Mouse (Mus musculus): ENCODE data around the gene Efna2. TPM values are rescaled to one million over a fixed set of nuclear protein-coding genes. Genes with fewer than 3 reads are reported as not detected.

Efna2 gene
- total and polyA plus RNA-seq, 3 experiments = 0.23 to 1.5 (median 0.86) TPM

DNA sequence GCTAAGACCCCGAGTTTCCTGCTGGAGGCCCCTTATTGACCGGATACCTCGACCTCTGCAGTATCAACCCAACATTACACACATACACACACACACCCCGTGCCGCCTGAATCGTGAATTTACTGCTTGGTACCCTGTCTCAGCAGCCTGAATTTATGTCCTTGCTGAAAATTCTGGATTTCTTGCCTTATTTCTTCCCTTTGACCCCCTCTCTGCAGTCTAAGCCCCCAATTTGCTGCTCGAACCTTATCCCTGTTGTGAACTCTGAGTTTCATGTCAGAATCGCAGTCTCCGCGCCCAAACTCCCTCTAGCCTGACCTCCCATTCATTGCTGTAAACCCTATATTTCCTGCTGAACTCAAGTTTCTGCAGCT is 47.9 kb downstream of the Efna2 start:
- Histone ChIP-seq H3K9ac (ENCODE audit: insufficient read depth, low read depth) (peak overlapping the region; percentile 75), H3K36me3 (replicated peaks in 1 of 2; ENCODE audit: control insufficient read depth in 1 of 2, insufficient read depth in 1 of 2, low read length in 1 of 2) (peaks cover 20 to 42% of the 10 kb centered on the region in 2 experiments), H3K4me2 (ENCODE audit: insufficient read depth, low read depth, poor library complexity, severe bottlenecking) (peak overlapping the region; percentile 82; the same call in 1 of the 2 replicates), H3K79me2 (replicated peaks; ENCODE audit: control insufficient read depth, extremely low read depth, insufficient read depth, poor library complexity, severe bottlenecking) (no peaks in the 10 kb centered on the region; the same call in 1 of the 2 replicates), H3K27ac (ENCODE audit: insufficient read depth, low read depth) (no peak overlapping the region), H3K27me3 (replicated peaks) (peaks cover 4% of the 10 kb centered on the region), H3K9me3 (replicated peaks; ENCODE audit: low read length) (no peaks in the 10 kb centered on the region), H3K4me1 (ENCODE audit: control insufficient read depth in 1 of 2, insufficient read depth in 2 of 2) (peaks cover 6 to 18% of the 10 kb centered on the region in 2 experiments), H3K4me3 (replicated peaks in 1 of 3; ENCODE audit: low read depth in 2 of 3, low read length in 2 of 3, poor library complexity in 1 of 3) (peak overlapping the region; percentile 76 to 90 (median 84))
- DNase-seq (ENCODE audit: extremely low read depth) = no peak
- dilution Hi-C loops (cut with MboI; ENCODE audit: extremely low pct_ligation_motif_present, extremely low pct_unique_long_range_greater_than_20kb, low sequenced_read_pairs) = no loop called here
- no peak for TF ChIP-seq MAX (IDR thresholded peaks at IDR 0.05; ENCODE audit: low read length)
- TF ChIP-seq NELFE (IDR thresholded peaks at IDR 0.05; ENCODE audit: low read depth, low read length) = no peak
- TF ChIP-seq E2F4 (IDR thresholded peaks at IDR 0.05; ENCODE audit: insufficient replicate concordance, low read depth, low read length) = no peak
- TF ChIP-seq POLR2AphosphoS2 (IDR thresholded peaks at IDR 0.05; ENCODE audit: low read depth, low read length) = no peak
- no peak for TF ChIP-seq NRF1 (IDR thresholded peaks at IDR 0.05; ENCODE audit: low read depth, low read length)
- no peak for TF ChIP-seq POLR2A (IDR thresholded peaks at IDR 0.05; ENCODE audit: low read depth, low read length)
- TF ChIP-seq SMC3 (IDR thresholded peaks at IDR 0.05; ENCODE audit: low read depth, low read length) = no peak
- no peak for TF ChIP-seq KAT2A (IDR thresholded peaks at IDR 0.05; ENCODE audit: insufficient replicate concordance, low read length)
- no peak for TF ChIP-seq MAZ (IDR thresholded peaks at IDR 0.05; ENCODE audit: low read depth, low read length)
- no peak for TF ChIP-seq ZC3H11A (IDR thresholded peaks at IDR 0.05; ENCODE audit: low read depth, low read length)
- no peak for TF ChIP-seq CTCF (conservative IDR thresholded peaks at IDR 0.05 in 1 of 2, IDR thresholded peaks at IDR 0.05 in 1 of 2; ENCODE audit: low read depth in 2 of 2, low read length in 2 of 2)
- TF ChIP-seq ETS1 (conservative IDR thresholded peaks at IDR 0.05; ENCODE audit: low read depth, low read length) = no peak
- no peak for TF ChIP-seq TCF12 (IDR thresholded peaks at IDR 0.05; ENCODE audit: low read depth, low read length)
- no peak for TF ChIP-seq HCFC1 (IDR thresholded peaks at IDR 0.05; ENCODE audit: low read depth, low read length)
- TF ChIP-seq CHD2 (IDR thresholded peaks at IDR 0.05; ENCODE audit: low read length) = no peak
- no peak for TF ChIP-seq IRF4 (IDR thresholded peaks at IDR 0.05; ENCODE audit: low read depth, low read length)
- TF ChIP-seq JUN (IDR thresholded peaks at IDR 0.05; ENCODE audit: insufficient read depth, low read depth, low read length) = no peak
- no peak for TF ChIP-seq MYC (IDR thresholded peaks at IDR 0.05; ENCODE audit: low read depth, low read length)
- in situ Hi-C loops (cut with MboI; ENCODE audit: low pct_ligation_motif_present, low pct_unique_long_range_greater_than_20kb, low sequenced_read_pairs) = no loop called here

DNA sequence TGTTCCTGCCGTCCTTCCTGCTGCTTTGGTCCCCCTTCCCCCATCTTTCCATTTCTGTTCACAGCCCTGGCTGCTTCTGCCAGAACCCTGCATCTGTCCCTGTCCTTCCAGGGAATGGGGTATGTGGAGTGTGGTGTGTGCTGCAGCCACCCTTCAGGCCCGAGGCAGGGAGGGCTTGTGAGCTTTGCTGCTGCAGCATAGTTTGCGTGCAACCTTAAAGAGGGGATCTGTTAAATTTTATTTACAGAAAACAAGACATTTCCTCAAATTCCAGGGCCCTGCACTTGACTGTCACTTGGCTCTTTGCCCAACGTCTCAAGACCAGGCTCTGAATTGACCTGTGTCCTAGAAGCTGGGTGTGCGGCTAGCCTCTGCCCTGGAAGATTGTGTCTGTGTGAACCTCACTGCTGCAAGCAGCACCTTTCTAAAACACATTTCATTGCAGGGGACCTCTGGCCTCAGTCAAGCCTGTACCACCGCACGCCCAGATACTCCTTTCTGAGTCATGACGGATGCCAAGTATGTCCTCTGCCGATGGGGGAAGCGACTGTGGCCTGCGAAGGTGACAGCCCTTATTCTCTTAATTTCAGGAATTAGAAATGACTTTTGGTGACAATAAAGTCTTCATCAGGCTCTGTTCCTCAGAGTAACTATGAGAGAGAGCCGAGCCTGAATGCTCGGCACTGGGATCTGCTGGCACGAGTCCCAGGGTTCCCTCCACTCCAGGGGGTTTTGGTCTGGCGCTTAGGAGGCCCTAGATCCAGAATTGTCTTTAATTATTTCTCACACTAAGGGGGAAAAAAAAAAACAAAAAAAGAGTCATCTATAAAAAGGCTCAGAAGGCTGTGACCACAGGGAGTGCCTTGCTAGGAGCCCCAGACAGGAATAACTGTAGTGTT is 48.8 kb downstream of the Efna2 start:
- no peaks in the 10 kb centered on the region; the same call in 1 of the 2 replicates for H3K79me2 ChIP-seq (replicated peaks; ENCODE audit: control insufficient read depth, extremely low read depth, insufficient read depth, poor library complexity, severe bottlenecking)
- H3K27me3 ChIP-seq (replicated peaks) = peaks cover 4% of the 10 kb centered on the region
- H3K9me3 ChIP-seq (replicated peaks; ENCODE audit: low read length) = no peaks in the 10 kb centered on the region
- H3K27ac ChIP-seq (ENCODE audit: insufficient read depth, low read depth) = no peak overlapping the region
- H3K4me3 ChIP-seq (replicated peaks in 1 of 3; ENCODE audit: low read depth in 2 of 3, low read length in 2 of 3, poor library complexity in 1 of 3) = no peak overlapping the region
- in situ Hi-C loops (cut with MboI; ENCODE audit: low pct_ligation_motif_present, low pct_unique_long_range_greater_than_20kb, low sequenced_read_pairs) = no loop called here
- DNase-seq (ENCODE audit: extremely low read depth) = no peak
- H3K9ac ChIP-seq (ENCODE audit: insufficient read depth, low read depth) = no peak overlapping the region
- H3K4me2 ChIP-seq (ENCODE audit: insufficient read depth, low read depth, poor library complexity, severe bottlenecking) = no peak overlapping the region
- H3K36me3 ChIP-seq (replicated peaks in 1 of 2; ENCODE audit: control insufficient read depth in 1 of 2, insufficient read depth in 1 of 2, low read length in 1 of 2) = peaks cover 30 to 52% of the 10 kb centered on the region in 2 experiments
- H3K4me1 ChIP-seq (ENCODE audit: control insufficient read depth in 1 of 2, insufficient read depth in 2 of 2) = peaks cover 6 to 18% of the 10 kb centered on the region in 2 experiments
- TF ChIP-seq UBTF (IDR thresholded peaks at IDR 0.05; ENCODE audit: low read depth, low read length) = no peak
- TF ChIP-seq TCF12 (IDR thresholded peaks at IDR 0.05; ENCODE audit: low read depth, low read length) = no peak
- no peak for TF ChIP-seq BHLHE40 (IDR thresholded peaks at IDR 0.05; ENCODE audit: low read depth, low read length)
- no peak for TF ChIP-seq KAT2A (IDR thresholded peaks at IDR 0.05; ENCODE audit: insufficient replicate concordance, low read length)
- TF ChIP-seq NRF1 (IDR thresholded peaks at IDR 0.05; ENCODE audit: low read depth, low read length) = no peak
- no peak for TF ChIP-seq SMC3 (IDR thresholded peaks at IDR 0.05; ENCODE audit: low read depth, low read length)
- no peak for TF ChIP-seq MEF2A (IDR thresholded peaks at IDR 0.05; ENCODE audit: borderline replicate concordance, low read depth, low read length)
- TF ChIP-seq USF1 (IDR thresholded peaks at IDR 0.05; ENCODE audit: low read depth, low read length) = no peak
- TF ChIP-seq SIN3A (IDR thresholded peaks at IDR 0.05; ENCODE audit: low read length) = no peak
- no peak for TF ChIP-seq ETS1 (conservative IDR thresholded peaks at IDR 0.05; ENCODE audit: low read depth, low read length)
- no peak for TF ChIP-seq MXI1 (IDR thresholded peaks at IDR 0.05; ENCODE audit: low read depth, low read length)
- dilution Hi-C loops (cut with MboI; ENCODE audit: extremely low pct_ligation_motif_present, extremely low pct_unique_long_range_greater_than_20kb, low sequenced_read_pairs) = no loop called here

Measured in CH12.LX (cell line).